Mouse (Mus musculus): Measurements from ENCODE around the gene Gm10577.

DNA sequence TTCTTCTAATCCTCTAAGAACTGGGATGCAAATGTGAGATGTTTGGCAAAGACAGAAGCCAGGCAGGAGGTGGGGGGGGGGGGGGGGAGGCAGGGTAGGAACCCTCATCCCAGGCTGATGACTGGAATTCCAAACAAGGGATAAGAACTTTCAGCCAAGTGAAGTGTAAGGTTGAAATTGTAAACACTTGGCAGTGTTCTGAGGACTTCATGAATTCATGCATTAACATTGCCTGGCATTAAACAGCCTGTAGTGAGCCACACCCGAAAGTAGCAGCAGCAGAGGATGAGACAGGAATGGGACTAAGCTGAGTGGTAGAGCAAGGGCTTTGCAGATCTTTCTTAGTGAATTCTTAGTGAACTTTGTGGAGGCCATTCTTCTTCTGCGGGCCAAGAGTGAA is 6.5 kb upstream of the Gm10577 start:
- TF ChIP-seq CTCF (IDR thresholded peaks at IDR 0.05; ENCODE audit: insufficient read depth, low read length) (no peak), POLR2A (IDR thresholded peaks at IDR 0.05; ENCODE audit: borderline replicate concordance, extremely low read depth, low read depth, low read length) (no peak)

Data from lung, adult 2 months (tissue).